Mouse (Mus musculus) heart, embryonic 14.5 days (tissue): ENCODE results near the gene Btbd35f7. TPM values are rescaled to one million over a fixed set of nuclear protein-coding genes. Genes with fewer than 3 reads are reported as not detected.
"Not testable (repeated sequence)": the region's sequence is repeated elsewhere in the genome, so short reads cannot be mapped to it uniquely, and the experiment has no call there.

Experiments
- ATAC-seq: fragments of 200-750 bp; cut with Nextera tagmentation; 2 replicates; pipeline ENCODE4 v1.8.0; 2017; ENCODE audit warnings: low read depth, moderate TSS enrichment; ENCODE audit not compliant: insufficient number of reproducible peaks, insufficient read depth, low FRiP score
- H3K27ac ChIP-seq, 2 experiments: fragments of 200-500 bp in 1 of 2; fragments of 300-500 bp in 1 of 2; sonication (generic) in 1 of 2; replicated peaks in 1 of 2; 2 replicates each; pipeline ENCODE4 v1.5.1; 2012 to 2014; ENCODE audit warnings: low read depth in 2 of 2, low read length in 2 of 2, control low read depth in 1 of 2, mild to moderate bottlenecking in 1 of 2, mixed read lengths in 1 of 2; ENCODE audit not compliant: control insufficient read depth in 1 of 2, insufficient read depth in 1 of 2
- H3K27me3 ChIP-seq: fragments of 300-500 bp; sonication (generic); 2 replicates; pipeline ENCODE4 v1.6.1; 2014; ENCODE audit warnings: mild to moderate bottlenecking, low read length, control low read depth; ENCODE audit not compliant: control insufficient read depth, insufficient read depth
- H3K36me3 ChIP-seq: fragments of 300-500 bp; sonication (generic); 2 replicates; pipeline ENCODE4 v1.6.1; 2014; ENCODE audit warnings: mild to moderate bottlenecking, control low read depth, low read length, mixed read lengths; ENCODE audit not compliant: control insufficient read depth, insufficient read depth
- H3K4me1 ChIP-seq, 2 experiments: fragments of 200-500 bp in 1 of 2; fragments of 300-500 bp in 1 of 2; sonication (generic) in 1 of 2; 2 replicates each; pipeline ENCODE4 v1.6.1; 2012 to 2014; ENCODE audit warnings: low read length in 2 of 2, control low read depth in 1 of 2, mixed read lengths in 1 of 2; ENCODE audit not compliant: control insufficient read depth in 2 of 2, insufficient read depth in 2 of 2
- H3K4me2 ChIP-seq: fragments of 300-500 bp; sonication (generic); 2 replicates; pipeline ENCODE4 v1.6.1; 2014; ENCODE audit warnings: mild to moderate bottlenecking, low read length
- H3K4me3 ChIP-seq, 2 experiments: fragments of 200-500 bp in 1 of 2; fragments of 300-500 bp in 1 of 2; sonication (generic) in 1 of 2; 2 replicates each; pipeline ENCODE4 v1.5.1; 2012 to 2014; ENCODE audit warnings: low read length in 2 of 2, mild to moderate bottlenecking in 2 of 2, control low read depth in 1 of 2, low read depth in 1 of 2, moderate library complexity in 1 of 2; ENCODE audit not compliant: control insufficient read depth in 1 of 2, insufficient read depth in 1 of 2
- H3K9ac ChIP-seq: fragments of 300-500 bp; sonication (generic); 2 replicates; pipeline ENCODE4 v1.6.1; 2014; ENCODE audit warnings: mild to moderate bottlenecking, low read length
- H3K9me3 ChIP-seq: fragments of 300-500 bp; sonication (generic); 2 replicates; pipeline ENCODE4 v1.6.1; 2016; ENCODE audit warnings: low read length, control low read depth; ENCODE audit not compliant: control insufficient read depth
- WGBS: fragments of 180-500 bp; shearing (Covaris S2); extraction: QIAGEN DNeasy Blood & Tissue Kit; methylation state at CpG from one replicate; pipeline ENCODE4 v1.1.7; 2014; 5-methylcytosine and 5-hydroxymethylcytosine counted together
- polyA plus RNA-seq: library from polyadenylated mRNA; unstranded; fragments of >200 nt; fragmentation: Nextera tagmentation; extraction: Ambion mirVana; gene quantifications from 2 replicates; pipeline ENCODE4 v1.2.1, GENCODE M21; 2014

Gene Btbd35f7
- not detected in 2 replicates for polyA plus RNA-seq

DNA sequence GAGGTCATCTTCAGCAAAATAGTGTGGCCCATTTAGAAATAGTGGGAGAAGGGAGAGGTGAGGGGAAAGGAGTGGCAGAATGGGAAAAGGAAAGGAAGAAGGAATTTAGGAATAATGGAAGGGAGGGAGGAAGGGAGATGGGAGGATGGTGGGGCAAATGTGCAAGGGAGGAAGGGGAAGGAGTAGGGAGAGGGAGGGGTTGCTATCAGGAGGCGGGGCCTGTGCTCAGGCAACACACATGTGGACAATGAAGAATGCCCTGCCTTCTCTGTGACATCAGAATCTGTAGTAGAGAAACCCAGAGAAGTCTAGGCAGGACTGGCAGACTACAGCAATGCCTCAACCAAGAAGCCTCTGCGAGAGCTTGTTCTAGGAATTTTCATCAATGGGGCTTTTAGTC, at the start of gene Btbd35f7:
Btbd35f7 (plus strand) TSS at position 301 of the 400 bp plus-strand sequence.
- H3K36me3 ChIP-seq, H3K9ac ChIP-seq, H3K27me3 ChIP-seq, ATAC-seq, H3K27ac ChIP-seq, H3K9me3 ChIP-seq, H3K4me3 ChIP-seq, H3K4me2 ChIP-seq, H3K4me1 ChIP-seq: not testable (repeated sequence)
- no CpG with 5 or more reads among the region's 2 CpGs for WGBS

Other genes with a start within 250 kb of the Btbd35f7 start
- not detected in 2 replicates for gene Mycs, start 199.8 kb upstream of the Btbd35f7 start, polyA plus RNA-seq